Mouse (Mus musculus): ENCODE measurements at regions not wholly inside any gene's neighbourhood (a gene's known extent, or its start where the extent isn't known, plus 50 kb on each side); places are given as distances from the start of the nearest gene placed in this dataset.

DNA sequence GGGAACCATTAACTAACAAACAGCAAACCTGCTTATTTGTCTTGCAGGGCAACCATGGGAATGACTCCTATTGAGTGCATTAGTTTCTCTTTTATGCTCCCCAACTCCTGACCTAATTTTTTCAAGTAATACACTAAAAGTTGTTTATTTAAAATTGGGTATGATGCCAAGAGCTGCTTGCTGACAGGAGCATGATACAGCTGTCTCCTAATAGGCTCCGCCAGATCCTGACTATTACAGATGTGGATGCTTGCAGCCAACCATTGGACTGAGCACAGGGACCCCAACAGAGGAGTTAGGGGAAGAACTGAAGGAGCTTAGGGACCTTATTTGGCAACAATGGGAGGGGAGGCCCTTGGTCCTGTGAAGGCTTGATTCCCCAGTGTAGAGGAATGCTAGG, 427.1 kb upstream of the Cdh18 start:
- TF ChIP-seq CTCF (IDR thresholded peaks at IDR 0.05) (no peak), EP300 (IDR thresholded peaks at IDR 0.05) (no peak)
